ENCODE assay signal across 23 mouse cellular contexts in the genomic region with DNA sequence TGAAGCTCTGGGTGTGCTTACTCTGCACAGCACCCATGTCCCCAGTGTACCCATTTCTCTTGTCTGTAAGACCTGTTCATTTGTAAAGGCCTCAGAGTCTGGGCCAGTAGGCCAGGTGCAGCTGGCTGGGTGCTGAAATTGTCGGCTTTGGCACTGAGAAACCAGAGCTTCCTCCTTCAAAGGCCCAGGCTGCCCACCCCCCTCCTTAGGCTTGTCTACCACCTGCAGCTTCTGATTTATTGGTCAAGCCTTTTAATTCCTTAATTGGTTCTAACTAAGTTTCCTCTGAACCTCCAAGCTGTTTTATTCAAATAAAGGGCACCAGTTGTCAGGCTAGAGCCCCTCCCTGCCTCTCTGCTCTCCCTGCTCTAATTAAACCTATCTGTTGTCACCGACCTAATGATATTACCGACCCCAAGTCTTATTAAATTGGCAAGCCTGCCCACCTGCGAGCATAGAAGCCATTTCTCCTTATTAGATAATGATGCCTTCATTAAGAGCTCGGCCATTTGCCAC. TPM values are rescaled to one million over a fixed set of nuclear protein-coding genes. Genes with fewer than 3 reads are reported as not detected.
DNase-seq lines count a peak whose midpoint lies in the region; ATAC-seq and TF ChIP-seq lines count a peak whose summit lies in the region.
"Had no signal": no experiment of that assay in that cellular context is flagged by ENCODE, and none has a peak within 500 bp of the region (broad histone marks: within the 10 kb centered on the region; RNA-seq: fewer than 3 reads in every experiment).

No protein-coding gene starts in this region.

- H3K27me3 ChIP-seq in forebrain, embryonic 11.5 days (ENCODE audit: control insufficient read depth, insufficient read depth, low read length) = peaks cover 36% of the 10 kb centered on the region
- peaks cover 98% of the 10 kb centered on the region for H3K27me3 ChIP-seq in forebrain, embryonic 10.5 days (ENCODE audit: poor library complexity, severe bottlenecking)
- H3K27me3 ChIP-seq in hindbrain, postnatal 0 days (ENCODE audit: insufficient read depth, low read length) = peaks cover 9% of the 10 kb centered on the region
- H3K27me3 ChIP-seq in hindbrain, embryonic 14.5 days (ENCODE audit: control insufficient read depth, insufficient read depth, low read length) = peaks cover 29% of the 10 kb centered on the region

- ATAC-seq in forebrain, embryonic 11.5 days (replicated peaks; ENCODE audit: low FRiP score) = peak; percentile 55
- no peak for ATAC-seq in hindbrain, postnatal 0 days
- no peak for ATAC-seq in hindbrain, embryonic 14.5 days (ENCODE audit: low FRiP score)
- ATAC-seq: inflammation-experienced regulatory T-cells, adult 6 months; intestine, postnatal 0 days had no signal

- peaks cover 17% of the 10 kb centered on the region for H3K4me1 ChIP-seq in forebrain, embryonic 11.5 days (replicated peaks; ENCODE audit: control insufficient read depth, insufficient read depth, low read length)
- peaks cover 54% of the 10 kb centered on the region for H3K4me1 ChIP-seq in forebrain, embryonic 10.5 days
- no peaks in the 10 kb centered on the region for H3K4me1 ChIP-seq in hindbrain, postnatal 0 days (ENCODE audit: insufficient read depth, low read length)
- H3K4me1 ChIP-seq in hindbrain, embryonic 14.5 days (replicated peaks; ENCODE audit: control insufficient read depth, insufficient read depth, low read length) = peaks cover 10% of the 10 kb centered on the region; the same call in 1 of the 2 replicates

- no peak overlapping the region for H3K27ac ChIP-seq in forebrain, embryonic 11.5 days (ENCODE audit: low read depth, low read length)
- no peak overlapping the region for H3K27ac ChIP-seq in forebrain, embryonic 10.5 days
- no peak overlapping the region for H3K27ac ChIP-seq in hindbrain, postnatal 0 days
- no peak overlapping the region for H3K27ac ChIP-seq in hindbrain, embryonic 14.5 days
- H3K27ac ChIP-seq: embryonic facial prominence, embryonic 13.5 days; heart, embryonic 10.5 days; hindbrain, embryonic 13.5 days had no signal

- 30% methylated on average over 5 of the region's 5 CpGs for WGBS in forebrain, embryonic 11.5 days
- 44% methylated on average over 5 of the region's 5 CpGs for WGBS in forebrain, embryonic 10.5 days
- 44% methylated on average over 5 of the region's 5 CpGs for WGBS in hindbrain, postnatal 0 days
- WGBS in hindbrain, embryonic 14.5 days = 40% methylated on average over 5 of the region's 5 CpGs

- H3K4me3 ChIP-seq in forebrain, embryonic 11.5 days (ENCODE audit: low read depth, low read length) = no peak overlapping the region
- no peak overlapping the region for H3K4me3 ChIP-seq in forebrain, embryonic 10.5 days
- H3K4me3 ChIP-seq in hindbrain, postnatal 0 days (ENCODE audit: low read length) = no peak overlapping the region
- no peak overlapping the region for H3K4me3 ChIP-seq in hindbrain, embryonic 14.5 days (replicated peaks; ENCODE audit: low read length)
- H3K4me3 ChIP-seq: embryonic facial prominence, embryonic 13.5 days; heart, embryonic 10.5 days; hindbrain, embryonic 13.5 days had no signal

- no peak overlapping the region for H3K9ac ChIP-seq in forebrain, embryonic 11.5 days (ENCODE audit: low read length)
- no peak overlapping the region for H3K9ac ChIP-seq in hindbrain, postnatal 0 days (replicated peaks; ENCODE audit: low read length)
- H3K9ac ChIP-seq in hindbrain, embryonic 14.5 days = no peak overlapping the region
- H3K9ac ChIP-seq: embryonic facial prominence, embryonic 13.5 days; hindbrain, embryonic 13.5 days had no signal

- no peak for TF ChIP-seq CTCF in hindbrain, postnatal 0 days (IDR thresholded peaks at IDR 0.05; ENCODE audit: low read depth)

- no peaks in the 10 kb centered on the region for H3K36me3 ChIP-seq in forebrain, embryonic 11.5 days (ENCODE audit: control insufficient read depth, insufficient read depth, low read length)
- H3K36me3 ChIP-seq in forebrain, embryonic 10.5 days (replicated peaks) = peaks cover 5% of the 10 kb centered on the region; the same call in 1 of the 2 replicates
- H3K36me3 ChIP-seq in hindbrain, postnatal 0 days (ENCODE audit: insufficient read depth, low read length) = no peaks in the 10 kb centered on the region
- H3K36me3 ChIP-seq in hindbrain, embryonic 14.5 days (replicated peaks; ENCODE audit: control insufficient read depth, insufficient read depth) = no peaks in the 10 kb centered on the region
- H3K36me3 ChIP-seq: embryonic facial prominence, embryonic 13.5 days; heart, embryonic 10.5 days; hindbrain, embryonic 13.5 days had no signal

- DNase-seq in forebrain, embryonic 11.5 days (ENCODE audit: low spot score) = peak; percentile 70
- DNase-seq in forebrain, embryonic 10.5 days (ENCODE audit: extremely low spot score, low spot score) = no peak
- peak; percentile 19 for DNase-seq in hindbrain, postnatal 0 days (ENCODE audit: low spot score)
- no peak for DNase-seq in hindbrain, embryonic 14.5 days (ENCODE audit: low spot score)
- DNase-seq in A20 (ENCODE audit: low read depth, low spot score) = peak; percentile 78
- DNase-seq in retina, postnatal 1 day = peak; percentile 64
- no peak for DNase-seq in adrenal gland, adult 2 months
- DNase-seq: adrenal gland, postnatal 14 days; cerebellum, adult 18-20 months; cerebellum, adult 9-11 months; cerebellum, postnatal 36 days; gastrocnemius, postnatal 36 days; heart, adult 11 months; heart, postnatal 10 days; heart, postnatal 4 days had no signal

- H3K4me2 ChIP-seq in forebrain, embryonic 11.5 days (ENCODE audit: low read depth, low read length, severe bottlenecking) = no peak overlapping the region
- no peak overlapping the region for H3K4me2 ChIP-seq in hindbrain, postnatal 0 days (ENCODE audit: low read depth, low read length)
- no peak overlapping the region for H3K4me2 ChIP-seq in hindbrain, embryonic 14.5 days (replicated peaks)
- H3K4me2 ChIP-seq: embryonic facial prominence, embryonic 13.5 days; hindbrain, embryonic 13.5 days had no signal

- H3K9me3 ChIP-seq in forebrain, embryonic 11.5 days (ENCODE audit: control insufficient read depth, low read length) = no peaks in the 10 kb centered on the region
- no peaks in the 10 kb centered on the region for H3K9me3 ChIP-seq in forebrain, embryonic 10.5 days
- no peaks in the 10 kb centered on the region for H3K9me3 ChIP-seq in hindbrain, postnatal 0 days (ENCODE audit: low read length)
- no peaks in the 10 kb centered on the region for H3K9me3 ChIP-seq in hindbrain, embryonic 14.5 days (ENCODE audit: control insufficient read depth, low read length)
- H3K9me3 ChIP-seq: embryonic facial prominence, embryonic 13.5 days; heart, embryonic 10.5 days; hindbrain, embryonic 13.5 days had no signal

RNA-seq across cellular contexts. Expression of a gene that starts 5.0 kb away (rescaled TPM):
- 2.3 and 2.5 TPM in 2 replicates for polyA plus RNA-seq in forebrain, embryonic 11.5 days (2014; fragmentation: Nextera tagmentation; extraction: Ambion mirVana)
- polyA plus RNA-seq in forebrain, embryonic 10.5 days (2016; fragmentation: Nextera tagmentation; extraction: Ambion mirVana) = 0.97 and 1.00 TPM in 2 replicates
- total RNA-seq in hindbrain, postnatal 0 days (2014; rRNA removed) = 36.1 and 38.2 TPM in 2 replicates
- 7.6 and 7.8 TPM in 2 replicates for polyA plus RNA-seq in hindbrain, postnatal 0 days (2015; fragmentation: Nextera tagmentation; extraction: Ambion mirVana)
- polyA plus RNA-seq in hindbrain, embryonic 14.5 days (2014; fragmentation: Nextera tagmentation; extraction: Ambion mirVana) = 8.1 and 9.3 TPM in 2 replicates
- under 1 TPM; 0.48 to 0.72 TPM for total RNA-seq in adrenal gland, adult 2 months (2021)
- polyA plus RNA-seq in adrenal gland, adult 2 months (2012; rRNA removed) = 0.28 and 0.40 TPM in 2 replicates
- total RNA-seq: gastrocnemius, adult 8-10 months; gastrocnemius, postnatal 36 days; MEL had no signal
- polyA plus RNA-seq: C2C12; inflammation-experienced regulatory T-cells, adult 6 months had no signal

Comparison
In these comparisons a context has a peak if more than half of its experiments do, and no peak if none do; other contexts are left out.
1. DNase-seq: peak in forebrain, embryonic 11.5 days (single experiment), hindbrain, postnatal 0 days (single experiment), A20 (single experiment) and retina, postnatal 1 day (single experiment); none in forebrain, embryonic 10.5 days (single experiment), hindbrain, embryonic 14.5 days (single experiment) and adrenal gland, adult 2 months (single experiment).